Mouse (Mus musculus): ENCODE measurements around the gene Ash1l.

DNA sequence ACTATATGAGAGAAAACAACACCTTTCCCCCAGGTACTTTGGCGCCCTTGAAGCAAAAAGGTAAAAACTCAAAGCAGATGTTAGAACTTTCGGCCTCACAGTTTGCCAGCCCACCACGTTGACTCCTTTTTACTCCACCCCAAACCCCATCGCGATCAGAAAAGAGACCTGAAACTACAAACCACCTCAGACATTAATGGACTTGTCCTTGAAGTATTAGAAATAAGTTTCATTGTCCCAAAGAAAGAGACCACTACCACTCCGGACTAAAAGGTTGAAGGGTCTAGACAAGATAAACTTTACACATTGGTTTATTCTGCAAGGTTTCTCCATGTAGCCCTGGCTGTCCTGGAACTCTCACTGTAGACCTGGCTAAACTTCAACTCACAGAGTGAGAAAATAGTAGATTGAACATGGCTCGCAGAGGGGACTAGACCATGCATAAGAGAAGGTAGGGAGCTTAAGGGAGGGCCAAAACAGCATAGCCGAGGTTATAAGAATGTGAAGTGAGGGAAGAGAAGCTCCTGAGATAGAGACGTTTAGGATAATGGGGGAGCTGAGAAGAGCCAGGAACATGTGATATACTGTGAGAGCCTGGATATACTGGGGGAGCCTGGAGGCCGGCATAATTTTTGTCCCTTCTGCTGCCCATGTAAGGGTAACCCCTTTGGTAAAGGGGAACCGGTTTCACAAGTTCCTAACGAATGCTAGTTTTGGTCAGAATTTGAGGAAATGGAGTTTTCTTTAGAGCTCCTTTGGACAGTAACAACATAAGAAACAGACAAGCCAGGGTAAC lies 152.3 kb downstream of the Ash1l start:
- TF ChIP-seq CTCF (IDR thresholded peaks at IDR 0.05; ENCODE audit: extremely low read depth, insufficient read length, insufficient replicate concordance, low read depth, low read length), result no peak
- no peak for TF ChIP-seq POLR2A (IDR thresholded peaks at IDR 0.05; ENCODE audit: low read depth, low read length)
